Mouse (Mus musculus) MEL (cell line): ENCODE results near the gene Clec4e. TPM values are rescaled to one million over a fixed set of nuclear protein-coding genes. Genes with fewer than 3 reads are reported as not detected.
A peak's percentile ranks its signal among the peaks of the same experiment; 100 is the strongest.
"Not testable (repeated sequence)": the region's sequence is repeated elsewhere in the genome, so short reads cannot be mapped to it uniquely, and the experiment has no call there.

ENCODE experiments used
- DNase-seq: peaks from one replicate; pipeline ENCODE4 v3.0.0; 2011; ENCODE audit warnings: low read depth, low spot score
- H3K27ac ChIP-seq: 2 replicates; pipeline ENCODE4 v1.5.1; 2012; ENCODE audit warnings: low read depth, mild to moderate bottlenecking, control low read depth, low read length, moderate library complexity; ENCODE audit not compliant: control insufficient read depth
- H3K27me3 ChIP-seq, 2 experiments: fragments of 150-350 bp in 1 of 2; sonication (generic) in 1 of 2; 2 replicates each; pipeline ENCODE4 v1.6.1; 2012; ENCODE audit warnings: low read length in 2 of 2, mild to moderate bottlenecking in 2 of 2, improper control_type of control experiment in 1 of 2, moderate library complexity in 1 of 2; ENCODE audit not compliant: insufficient read depth in 2 of 2, control insufficient read depth in 1 of 2
- H3K36me3 ChIP-seq, 2 experiments: 2 replicates each; pipeline ENCODE4 v1.6.1; 2012 to 2014; ENCODE audit warnings: low read length in 2 of 2, improper control_type of control experiment in 1 of 2, inconsistent platforms in 1 of 2, mild to moderate bottlenecking in 1 of 2; ENCODE audit not compliant: insufficient read depth in 2 of 2, control insufficient read depth in 1 of 2
- H3K4me1 ChIP-seq, 2 experiments: fragments of 150-350 bp in 1 of 2; sonication (generic) in 1 of 2; 2 replicates each; pipeline ENCODE4 v1.6.1; 2012; ENCODE audit warnings: low read length in 2 of 2, improper control_type of control experiment in 1 of 2, mild to moderate bottlenecking in 1 of 2; ENCODE audit not compliant: insufficient read depth in 2 of 2, control insufficient read depth in 1 of 2
- H3K4me3 ChIP-seq, 2 experiments: fragments of 150-350 bp in 1 of 2; sonication (generic) in 1 of 2; 2 replicates each; pipeline ENCODE4 v1.5.1; 2012; ENCODE audit warnings: low read depth in 2 of 2, low read length in 2 of 2, mild to moderate bottlenecking in 2 of 2, moderate library complexity in 2 of 2, control low read depth in 1 of 2, improper control_type of control experiment in 1 of 2; ENCODE audit not compliant: control insufficient read depth in 1 of 2, insufficient read depth in 1 of 2
- H3K79me2 ChIP-seq: 2 replicates; pipeline ENCODE4 v1.6.1; 2012; ENCODE audit warnings: mild to moderate bottlenecking, low read length, moderate library complexity; ENCODE audit not compliant: control insufficient read depth, poor library complexity, insufficient read depth
- H3K9ac ChIP-seq: 2 replicates; pipeline ENCODE4 v1.6.1; 2012; ENCODE audit warnings: low read depth, mild to moderate bottlenecking, control low read depth, low read length, moderate library complexity; ENCODE audit not compliant: control insufficient read depth, poor library complexity, severe bottlenecking
- H3K9me3 ChIP-seq: fragments of 150-350 bp; sonication (generic); replicated peaks from 2 replicates; pipeline ENCODE4 v1.6.1; 2012; ENCODE audit warnings: mild to moderate bottlenecking, low read length, improper control_type of control experiment, moderate library complexity; ENCODE audit not compliant: insufficient read depth
- BHLHE40 ChIP-seq: IDR thresholded peaks from 2 replicates; pipeline ENCODE4 v1.6.1; 2012; ENCODE audit warnings: low read depth, mild to moderate bottlenecking, inconsistent platforms, low read length, improper control_type of control experiment, borderline replicate concordance
- CHD1 ChIP-seq: IDR thresholded peaks from 2 replicates; pipeline ENCODE4 v1.6.1; 2012; ENCODE audit warnings: low read depth, mild to moderate bottlenecking, inconsistent platforms, low read length, improper control_type of control experiment
- CHD2 ChIP-seq: IDR thresholded peaks from 2 replicates; pipeline ENCODE4 v1.6.1; 2011; ENCODE audit warnings: low read length, improper control_type of control experiment
- CTCF ChIP-seq, 3 experiments: IDR thresholded peaks in 2 of 3; conservative IDR thresholded peaks in 1 of 3; 2 replicates each; pipeline ENCODE4 v1.5.1; 2011 to 2012; ENCODE audit warnings: low read length in 3 of 3, low read depth in 2 of 3, mild to moderate bottlenecking in 2 of 3, improper control_type of control experiment in 1 of 3, inconsistent platforms in 1 of 3, mixed read lengths in 1 of 3, moderate library complexity in 1 of 3; ENCODE audit not compliant: control insufficient read depth in 1 of 3, insufficient read depth in 1 of 3, poor library complexity in 1 of 3, severe bottlenecking in 1 of 3
- E2F4 ChIP-seq: IDR thresholded peaks from 2 replicates; pipeline ENCODE4 v1.6.1; 2011; ENCODE audit warnings: low read depth, low read length, improper control_type of control experiment, borderline replicate concordance
- ELF1 ChIP-seq: IDR thresholded peaks from 2 replicates; pipeline ENCODE4 v1.6.1; 2014; ENCODE audit warnings: low read depth, mild to moderate bottlenecking, inconsistent platforms, low read length, improper control_type of control experiment, moderate library complexity
- EP300 ChIP-seq, 2 experiments: IDR thresholded peaks; 2 replicates each; pipeline ENCODE4 v1.6.1; 2011; ENCODE audit warnings: improper control_type of control experiment in 2 of 2, low read length in 2 of 2, low read depth in 1 of 2, mild to moderate bottlenecking in 1 of 2
- ETS1 ChIP-seq: IDR thresholded peaks from 2 replicates; pipeline ENCODE4 v1.6.1; 2012; ENCODE audit warnings: low read depth, mild to moderate bottlenecking, inconsistent platforms, low read length, improper control_type of control experiment, moderate library complexity
- JUND ChIP-seq: IDR thresholded peaks from 2 replicates; pipeline ENCODE4 v1.6.1; 2011; ENCODE audit warnings: low read depth, mild to moderate bottlenecking, improper control_type of control experiment, low read length
- MAFK ChIP-seq: IDR thresholded peaks from 2 replicates; pipeline ENCODE4 v1.6.1; 2011; ENCODE audit warnings: low read depth, mild to moderate bottlenecking, low read length, improper control_type of control experiment, borderline replicate concordance
- MAZ ChIP-seq: IDR thresholded peaks from 2 replicates; pipeline ENCODE4 v1.6.1; 2012; ENCODE audit warnings: low read depth, mild to moderate bottlenecking, inconsistent platforms, low read length, improper control_type of control experiment
- MEF2A ChIP-seq: IDR thresholded peaks from 2 replicates; pipeline ENCODE4 v1.6.1; 2014; ENCODE audit warnings: low read depth, mild to moderate bottlenecking, inconsistent platforms, low read length, improper control_type of control experiment; ENCODE audit not compliant: poor library complexity, insufficient replicate concordance, severe bottlenecking; ENCODE audit errors: extremely low read depth
- MXI1 ChIP-seq: IDR thresholded peaks from 2 replicates; pipeline ENCODE4 v1.6.1; 2011; ENCODE audit warnings: mild to moderate bottlenecking, low read depth, low read length, improper control_type of control experiment
- POLR2A ChIP-seq, 2 experiments: IDR thresholded peaks; 2 replicates each; pipeline ENCODE4 v1.6.1; 2011 to 2012; ENCODE audit warnings: low read length in 2 of 2, mild to moderate bottlenecking in 2 of 2, control low read depth in 1 of 2, improper control_type of control experiment in 1 of 2, low read depth in 1 of 2, moderate library complexity in 1 of 2; ENCODE audit not compliant: control insufficient read depth in 1 of 2, insufficient read depth in 1 of 2, poor library complexity in 1 of 2
- RAD21 ChIP-seq: IDR thresholded peaks from 2 replicates; pipeline ENCODE4 v1.6.1; 2011; ENCODE audit warnings: mild to moderate bottlenecking, low read depth, low read length, improper control_type of control experiment
- RCOR1 ChIP-seq: IDR thresholded peaks from 2 replicates; pipeline ENCODE4 v1.6.1; 2012; ENCODE audit warnings: low read depth, mild to moderate bottlenecking, inconsistent platforms, low read length, improper control_type of control experiment
- SIN3A ChIP-seq: IDR thresholded peaks from 2 replicates; pipeline ENCODE4 v1.6.1; 2012; ENCODE audit warnings: low read length, improper control_type of control experiment, inconsistent platforms
- SMC3 ChIP-seq: IDR thresholded peaks from 2 replicates; pipeline ENCODE4 v1.6.1; 2011; ENCODE audit warnings: low read depth, low read length, improper control_type of control experiment
- TAL1 ChIP-seq: IDR thresholded peaks from 2 replicates; pipeline ENCODE4 v1.6.1; 2012; ENCODE audit warnings: mild to moderate bottlenecking, inconsistent platforms, low read length, moderate library complexity, mixed read lengths
- TBP ChIP-seq: IDR thresholded peaks from 2 replicates; pipeline ENCODE4 v1.8.0; 2011; ENCODE audit warnings: low read depth, low read length, improper control_type of control experiment
- UBTF ChIP-seq: IDR thresholded peaks from 2 replicates; pipeline ENCODE4 v1.6.1; 2012; ENCODE audit warnings: low read depth, mild to moderate bottlenecking, inconsistent platforms, low read length, improper control_type of control experiment, moderate library complexity, borderline replicate concordance; ENCODE audit not compliant: insufficient read depth
- ZKSCAN1 ChIP-seq: IDR thresholded peaks from 2 replicates; pipeline ENCODE4 v1.6.1; 2012; ENCODE audit warnings: low read depth, mild to moderate bottlenecking, inconsistent platforms, low read length, improper control_type of control experiment, moderate library complexity
- ZMIZ1 ChIP-seq: IDR thresholded peaks from 2 replicates; pipeline ENCODE4 v1.6.1; 2012; ENCODE audit warnings: low read depth, mild to moderate bottlenecking, inconsistent platforms, low read length, improper control_type of control experiment, moderate library complexity
- ZNF384 ChIP-seq: IDR thresholded peaks from 2 replicates; pipeline ENCODE4 v1.6.1; 2012; ENCODE audit warnings: low read depth, mild to moderate bottlenecking, inconsistent platforms, low read length, improper control_type of control experiment
- polyA plus RNA-seq, 2 experiments: library from polyadenylated mRNA; stranded (reverse) in 1 of 2; unstranded in 1 of 2; fragments of >175 nt in 1 of 2; fragments of >200 nt in 1 of 2; gene quantifications; 2 replicates each; pipeline versions ENCODE4 v1.2.1 to v1.2.4; 2012; ENCODE audit warnings: low replicate concordance in 2 of 2, low read depth in 1 of 2; ENCODE audit not compliant: insufficient read length in 2 of 2, insufficient read depth in 1 of 2, missing spikeins in 1 of 2
- total RNA-seq: library from RNA; depleted of rRNA; stranded (reverse); fragments of 300-350 nt; gene quantifications from 2 replicates; pipeline ENCODE4 v1.2.3, GENCODE M21; 2012

The Clec4e gene
- total and polyA plus RNA-seq, 3 experiments = 0.23 to 0.40 TPM; not detected in 1

DNA sequence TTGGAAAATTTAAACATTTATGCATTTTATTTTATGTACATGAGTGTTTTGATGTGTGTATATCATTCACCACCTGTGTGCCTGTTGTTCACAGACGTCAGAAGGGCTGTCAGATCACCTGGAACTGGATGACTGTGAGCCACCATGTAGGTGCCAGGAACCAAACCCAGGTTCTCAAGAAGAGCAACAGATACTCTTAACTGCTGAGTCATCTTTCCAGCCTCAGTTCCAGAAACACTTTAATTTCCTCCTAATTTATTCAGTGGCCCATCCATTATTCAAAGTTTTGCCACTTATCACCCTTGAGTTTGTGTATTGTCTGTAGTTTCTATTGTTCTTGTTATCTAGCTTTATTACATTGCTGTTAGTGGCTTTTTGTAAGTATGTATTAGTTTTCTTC lies 7.0 kb upstream of the Clec4e start:
- H3K9ac ChIP-seq = no peak overlapping the region
- TF ChIP-seq MAFK (peak; percentile 41; the same call in 1 of the 2 replicates), ZKSCAN1 (no peak)
- no peak overlapping the region for H3K4me3 ChIP-seq
- no peaks in the 10 kb centered on the region for H3K27me3 ChIP-seq
- no peaks in the 10 kb centered on the region for H3K79me2 ChIP-seq
- H3K4me1 ChIP-seq = peaks cover 11 to 12% of the 10 kb centered on the region in 2 experiments
- DNase-seq = peak; percentile 14
- H3K27ac ChIP-seq = no peak overlapping the region
- H3K36me3 ChIP-seq = peaks cover 0 to 10% of the 10 kb centered on the region in 2 experiments; a peak in 2 of 4 replicates
- no peaks in the 10 kb centered on the region for H3K9me3 ChIP-seq

DNA sequence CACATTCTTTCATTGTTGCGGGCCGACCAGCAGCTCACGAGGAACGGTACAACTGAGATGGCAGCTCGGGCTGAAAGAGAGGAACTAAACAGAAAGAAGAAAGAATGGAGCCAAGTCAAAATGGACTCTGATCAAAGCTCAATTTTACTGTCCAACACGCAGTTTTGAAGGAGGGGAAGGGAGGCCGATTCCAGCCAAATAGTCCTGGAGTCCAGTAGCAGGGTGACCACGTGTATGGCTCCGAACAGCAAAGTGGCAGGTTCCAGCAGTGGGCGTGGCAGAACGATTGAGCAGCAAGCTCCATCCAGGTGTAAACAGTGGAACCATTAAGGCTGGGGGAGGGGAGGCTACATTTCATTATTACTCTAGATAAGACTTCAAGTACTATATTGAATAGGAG lies 3.8 kb upstream of the Clec4e start:
- H3K4me3 ChIP-seq = peak overlapping the region; percentile 40 to 55
- H3K36me3 ChIP-seq = peaks cover 0 to 26% of the 10 kb centered on the region in 2 experiments; a peak in 2 of 4 replicates
- H3K79me2 ChIP-seq, H3K27me3 ChIP-seq, DNase-seq, H3K9me3 ChIP-seq: not testable (repeated sequence)
- H3K4me1 ChIP-seq = peaks cover 16 to 21% of the 10 kb centered on the region in 2 experiments
- peak overlapping the region; percentile 60 for H3K9ac ChIP-seq
- peak overlapping the region; percentile 84 for H3K27ac ChIP-seq

DNA sequence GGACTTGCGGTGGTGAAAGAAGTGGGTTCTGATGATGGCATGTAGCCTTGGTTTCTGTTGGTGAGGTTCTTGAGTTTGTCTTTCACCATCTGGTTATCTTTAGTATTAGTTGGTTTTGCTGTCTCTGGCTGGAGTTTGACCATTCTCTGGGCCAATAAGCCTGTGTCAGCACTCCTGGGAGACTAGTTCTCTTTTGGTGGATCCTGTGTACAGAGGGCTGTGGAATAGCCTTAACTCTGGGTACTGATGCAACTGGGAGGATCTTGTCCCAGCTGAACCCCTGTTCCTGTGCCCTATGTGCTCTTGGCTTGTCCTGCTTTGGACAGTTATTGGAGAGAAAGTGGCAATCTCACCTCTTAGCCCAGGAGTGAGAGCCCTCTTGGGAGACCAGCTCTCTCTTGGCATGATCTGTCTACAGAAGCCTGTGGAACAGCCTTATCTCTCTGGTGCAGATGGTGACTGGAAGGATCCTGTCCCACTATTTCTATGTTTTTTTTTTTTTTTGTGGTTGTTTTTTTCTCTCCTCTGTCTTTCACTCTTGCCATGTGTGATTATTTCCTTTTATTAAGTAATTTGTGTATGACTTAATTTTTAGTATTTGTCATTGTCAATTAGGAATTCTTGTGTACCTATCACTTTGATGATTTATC lies 3.2 kb upstream of the Clec4e start:
- peaks cover 16 to 21% of the 10 kb centered on the region in 2 experiments for H3K4me1 ChIP-seq
- peak overlapping the region; percentile 71 for H3K27ac ChIP-seq
- H3K4me3 ChIP-seq = peak overlapping the region; percentile 40 to 55; a peak in 3 of 4 replicates
- peaks cover 0 to 26% of the 10 kb centered on the region in 2 experiments; a peak in 2 of 4 replicates for H3K36me3 ChIP-seq
- no peaks in the 10 kb centered on the region for H3K79me2 ChIP-seq
- DNase-seq = peak; percentile 87
- no peaks in the 10 kb centered on the region for H3K27me3 ChIP-seq
- H3K9ac ChIP-seq = no peak overlapping the region; the same call in 1 of the 2 replicates
- no peaks in the 10 kb centered on the region for H3K9me3 ChIP-seq
- TF ChIP-seq CHD2 (no peak), RCOR1 (peak; percentile 92), CHD1 (no peak), SIN3A (peak; percentile 83), ETS1 (peak; percentile 93), TAL1 (peak; percentile 98), ZNF384 (peak; percentile 100), MAFK (no peak; the same call in none of the 2 replicates), BHLHE40 (peak; percentile 59; the same call in 1 of the 2 replicates), CTCF (IDR thresholded peaks at IDR 0.05 in 2 of 3, conservative IDR thresholded peaks at IDR 0.05 in 1 of 3; ENCODE audit: control insufficient read depth in 1 of 3, insufficient read depth in 1 of 3, low read depth in 2 of 3, low read length in 3 of 3, poor library complexity in 1 of 3, severe bottlenecking in 1 of 3) (no peak), MAZ (no peak), MXI1 (no peak; the same call in 1 of the 2 replicates), POLR2A (IDR thresholded peaks at IDR 0.05; ENCODE audit: control insufficient read depth in 1 of 2, insufficient read depth in 1 of 2, low read depth in 1 of 2, low read length in 2 of 2, poor library complexity in 1 of 2) (no peak), RAD21 (no peak), ELF1 (no peak), E2F4 (no peak), SMC3 (no peak), EP300 (IDR thresholded peaks at IDR 0.05; ENCODE audit: low read depth in 1 of 2, low read length in 2 of 2) (peak; percentile 96 to 98), MEF2A (peak; percentile 8; the same call in 1 of the 2 replicates), TBP (no peak), JUND (0 out of 2 replicates have a peak, but pooled peaks have one; percentile 32), ZMIZ1 (no peak), UBTF (no peak)
